Mouse (Mus musculus): Measurements from ENCODE around the gene 4921539E11Rik. TPM values are rescaled to one million over a fixed set of nuclear protein-coding genes. Genes with fewer than 3 reads are reported as not detected.

4921539E11Rik gene
- not detected for total RNA-seq (2021)
- long read RNA-seq, experiment 1: 0 reads
- long read RNA-seq, experiment 2: 0 reads

DNA sequence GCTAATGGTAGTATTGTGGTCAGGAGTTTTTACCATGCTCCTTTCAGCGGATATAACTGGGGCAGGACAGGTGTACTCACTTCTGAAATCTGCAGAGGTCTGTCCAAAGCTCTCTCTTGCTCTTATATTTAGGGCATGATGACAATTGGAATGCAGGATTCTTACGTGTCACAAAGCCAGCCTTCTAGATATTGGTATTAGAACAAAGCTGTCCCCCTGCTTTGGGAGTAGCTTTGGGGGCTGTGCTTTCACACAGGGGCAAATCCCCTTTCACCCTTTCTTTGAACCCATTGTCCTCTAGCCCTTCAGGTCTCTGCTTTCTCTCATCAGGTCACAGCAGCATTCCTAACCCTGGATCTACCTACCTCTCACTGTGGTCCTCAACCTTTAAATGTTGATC is at the start of gene 4921539E11Rik:
TSS of gene 4921539E11Rik (minus strand) at position 101 of the 400 bp plus-strand sequence.
- no peak for DNase-seq

GRCm38 (mm10) chr4:103335134-103335533 is 44.5 kb upstream of the 4921539E11Rik start:
- DNase-seq: no peak

DNA sequence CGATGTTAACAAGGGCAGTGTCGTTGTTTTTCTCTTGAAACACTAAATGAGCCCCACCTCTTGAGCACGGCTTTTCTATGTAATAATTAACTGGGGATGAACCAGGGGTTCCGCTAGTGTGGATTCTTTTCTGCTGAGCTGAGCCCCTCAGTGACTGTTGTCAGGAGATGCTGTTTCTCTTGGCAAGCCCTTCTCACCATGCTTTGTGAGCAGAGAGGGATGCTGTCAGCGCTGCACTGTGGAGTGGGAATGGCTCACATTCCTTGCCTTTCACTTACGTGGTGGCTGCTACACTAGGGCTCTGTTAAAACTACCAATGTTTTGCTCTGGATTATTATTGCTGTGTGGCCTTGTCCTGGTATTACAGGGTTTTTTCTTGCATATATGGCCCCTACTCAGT is 38.7 kb upstream of the 4921539E11Rik start:
- no peak for DNase-seq

GRCm38 (mm10) chr4:103326994-103327393 is 36.3 kb upstream of the 4921539E11Rik start:
- peak; percentile 87 for DNase-seq

DNA sequence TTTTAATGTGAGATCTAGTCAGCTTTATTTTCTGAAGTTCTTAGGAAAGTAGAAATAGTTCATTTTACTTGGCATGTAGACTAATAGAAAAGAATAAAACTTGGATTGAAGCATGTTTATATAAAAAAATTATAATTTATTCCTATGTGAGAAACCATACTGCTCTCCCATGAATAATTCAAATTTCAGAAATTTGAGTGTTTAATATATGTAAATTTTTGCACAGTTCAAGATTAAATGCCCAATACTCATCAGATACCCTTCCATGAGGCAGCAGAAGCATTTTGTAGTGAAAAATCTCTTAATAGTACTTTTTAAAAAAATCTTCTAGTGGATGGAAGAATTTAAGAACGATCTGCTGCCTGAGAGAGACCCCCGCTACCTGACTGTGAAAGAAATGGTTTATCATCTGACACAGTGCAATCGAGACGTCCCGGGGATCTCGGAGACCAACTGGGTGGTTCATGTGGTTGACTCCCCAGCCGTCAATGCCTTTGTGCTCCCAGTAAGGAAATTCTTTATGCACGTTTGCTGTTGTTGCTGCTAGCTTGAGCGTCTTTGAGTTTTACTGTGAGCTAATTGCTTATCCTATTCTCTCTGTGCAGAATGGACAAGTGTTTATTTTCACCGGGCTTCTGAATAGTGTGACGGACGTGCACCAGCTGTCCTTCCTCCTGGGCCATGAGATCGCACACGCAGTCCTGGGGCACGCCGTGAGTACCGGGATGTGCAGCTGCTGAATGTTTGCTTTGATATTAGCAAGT is 34.2 kb upstream of the 4921539E11Rik start:
- DNase-seq: no peak

DNA sequence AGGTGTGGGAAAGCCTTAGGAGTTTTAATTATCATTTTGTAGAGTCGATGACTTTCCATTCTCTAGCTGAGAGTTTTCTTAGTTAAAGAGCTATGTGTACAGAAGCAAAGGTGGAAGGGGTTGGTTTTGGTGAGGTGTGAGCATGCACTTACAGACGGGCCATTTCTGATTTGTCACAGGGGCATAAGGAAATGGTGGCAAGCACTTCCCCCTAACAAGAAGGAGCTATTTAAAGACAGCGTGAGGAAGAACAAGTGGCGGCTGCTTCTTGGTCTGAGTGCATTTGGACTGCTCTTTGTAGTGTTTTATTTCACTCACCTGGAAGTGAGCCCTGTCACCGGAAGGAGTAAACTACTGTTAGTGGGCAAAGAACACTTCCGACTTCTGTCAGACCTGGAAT is 30.8 kb upstream of the 4921539E11Rik start:
- no peak for DNase-seq

DNA sequence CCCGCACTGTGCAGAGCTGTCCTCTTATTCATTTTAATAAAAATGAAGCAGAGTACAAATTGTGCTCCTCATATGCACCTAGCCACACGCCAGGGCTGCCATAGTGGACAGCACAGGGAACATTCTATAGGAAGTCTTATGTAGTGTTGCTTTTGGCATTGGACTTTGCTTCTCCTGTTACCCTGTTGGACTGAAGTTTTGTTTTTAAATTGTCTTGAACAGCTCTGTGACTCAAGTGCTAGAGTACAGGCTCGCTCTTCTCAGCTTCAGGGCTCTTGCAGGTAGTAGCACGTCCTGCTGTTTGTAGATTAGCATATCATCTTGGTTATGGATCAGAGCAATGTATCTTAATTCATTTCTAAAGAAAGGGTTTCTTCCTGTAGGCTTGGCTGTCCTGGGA is 25.2 kb upstream of the 4921539E11Rik start:
- DNase-seq: no peak

- DNase-seq: peak; percentile 12
Measured at GRCm38 (mm10) chr4:103314526-103314910, 23.9 kb upstream of the 4921539E11Rik start.

- peak; percentile 100 for DNase-seq
Measured at GRCm38 (mm10) chr4:103313587-103314525, 23.2 kb upstream of the 4921539E11Rik start, which contains the start of gene Oma1. Gene Oma1 (plus strand): TSS chr4:103313812.

- no peak for DNase-seq
Measured at GRCm38 (mm10) chr4:103303851-103304250, 13.2 kb upstream of the 4921539E11Rik start.

DNA sequence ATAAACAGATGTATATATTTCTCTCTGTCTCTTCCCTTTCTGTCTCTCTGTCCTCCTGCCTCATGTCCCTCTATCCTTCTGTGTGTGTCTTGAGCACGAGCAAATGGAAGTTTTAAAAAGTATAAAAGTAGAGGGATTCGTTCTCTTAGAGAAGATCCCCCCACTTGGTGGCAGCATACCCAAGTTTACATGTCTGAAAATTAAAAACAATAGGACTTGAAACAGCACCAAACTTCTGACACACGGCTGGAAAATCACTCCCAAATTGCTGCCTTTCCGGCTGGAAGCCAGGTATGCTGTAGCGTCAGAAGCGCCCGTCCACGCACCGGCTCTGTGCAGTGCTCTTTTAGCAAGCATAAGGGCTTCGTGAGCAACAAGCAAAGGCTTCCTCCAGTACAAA is 8.7 kb upstream of the 4921539E11Rik start:
- peak; percentile 6 for DNase-seq

GRCm38 (mm10) chr4:103288342-103288741 is 2.3 kb downstream of the 4921539E11Rik start:
- DNase-seq: no peak

GRCm38 (mm10) chr4:103273021-103273420 is 17.6 kb downstream of the 4921539E11Rik start:
- DNase-seq: no peak

DNA sequence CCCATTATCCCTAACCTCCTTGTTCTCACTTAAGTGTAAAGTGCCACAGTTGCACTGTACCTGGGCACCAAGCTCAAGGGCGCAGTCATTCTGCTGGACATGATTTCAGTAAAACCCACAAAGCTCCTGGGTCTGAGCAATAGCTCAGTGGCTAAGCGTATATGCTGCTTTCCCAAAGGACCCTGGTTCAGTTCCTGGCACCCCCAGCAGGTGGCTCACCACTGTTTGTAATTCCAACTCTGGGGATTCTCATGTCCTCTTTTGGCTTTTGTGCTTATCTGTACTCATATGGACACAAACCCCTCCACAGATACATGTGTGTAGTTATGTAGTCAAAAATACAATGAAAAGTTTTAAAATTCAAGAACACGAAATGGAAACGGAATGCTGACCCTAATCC is 21.3 kb downstream of the 4921539E11Rik start:
- DNase-seq: peak; percentile 11

DNA sequence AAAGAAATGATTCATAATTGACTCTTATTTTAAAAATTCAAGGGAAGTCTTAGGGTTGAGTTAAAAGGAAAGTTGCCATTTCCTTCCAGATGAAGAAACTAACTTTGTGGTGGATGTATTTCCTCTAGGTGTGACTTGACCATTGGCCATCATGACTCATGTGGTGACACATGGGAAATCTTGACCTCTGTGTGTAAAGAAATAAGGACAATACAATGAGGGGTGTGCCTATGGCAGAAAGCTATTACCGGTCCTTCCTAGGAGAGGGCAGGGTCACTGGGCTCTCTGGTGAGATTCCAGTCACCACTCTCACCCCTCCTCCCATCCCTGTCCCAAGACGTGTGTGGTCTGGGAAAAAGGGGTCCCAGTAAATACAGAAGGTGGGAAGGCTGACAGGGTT is 25.5 kb downstream of the 4921539E11Rik start:
- DNase-seq: no peak

GRCm38 (mm10) chr4:103263812-103264396 is 26.8 kb downstream of the 4921539E11Rik start:
- no peak for DNase-seq

- DNase-seq: no peak
Measured at GRCm38 (mm10) chr4:103263378-103263777, 27.3 kb downstream of the 4921539E11Rik start.

- no peak for DNase-seq
Measured at GRCm38 (mm10) chr4:103258817-103259216, 31.8 kb downstream of the 4921539E11Rik start.

- no peak for DNase-seq
Measured at GRCm38 (mm10) chr4:103253846-103254245, 36.8 kb downstream of the 4921539E11Rik start.

GRCm38 (mm10) chr4:103249436-103250085 is 41.1 kb downstream of the 4921539E11Rik start:
- peak; percentile 36 for DNase-seq

DNA sequence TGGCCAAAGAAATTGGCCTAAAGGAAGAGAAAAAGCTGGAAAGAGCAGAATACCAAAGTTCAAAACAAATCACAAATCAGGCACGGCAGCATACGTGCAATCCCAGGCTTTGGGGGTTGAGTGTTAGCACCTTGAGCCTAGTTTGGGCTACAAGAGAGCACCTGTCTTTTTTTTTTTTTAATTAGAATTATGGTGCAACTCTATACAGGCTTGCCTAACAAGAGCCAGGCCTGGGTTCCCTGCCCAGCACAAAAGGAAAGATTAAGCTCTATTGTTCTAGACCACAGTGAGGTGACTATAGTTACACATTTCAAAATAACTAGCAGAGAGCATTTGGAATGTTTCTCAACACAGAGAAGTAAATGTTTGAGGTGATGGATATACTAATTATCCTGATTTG is 42.9 kb downstream of the 4921539E11Rik start:
- no peak for DNase-seq

DNA sequence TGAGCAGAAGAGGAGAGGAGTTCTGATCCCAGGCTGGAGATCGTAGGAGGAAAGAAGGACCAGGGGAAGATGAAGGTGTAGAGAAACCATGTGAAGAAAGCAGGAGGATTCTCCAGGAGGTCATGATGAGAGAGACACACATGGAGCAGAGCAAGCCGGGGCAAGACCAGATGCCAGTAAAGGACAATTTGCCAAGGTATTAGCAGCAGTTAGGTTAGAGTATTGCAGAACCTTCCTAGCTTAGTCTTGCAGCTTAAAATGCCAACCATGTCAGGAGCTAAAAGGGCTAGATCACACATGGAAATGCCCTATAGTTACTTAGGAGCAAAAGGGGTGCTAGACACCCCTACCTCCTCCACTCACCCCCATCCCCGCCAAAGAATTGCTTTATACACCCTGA is 43.4 kb downstream of the 4921539E11Rik start:
- no peak for DNase-seq
